7 mouse cellular contexts compared by ENCODE assay signal in the genomic region with DNA sequence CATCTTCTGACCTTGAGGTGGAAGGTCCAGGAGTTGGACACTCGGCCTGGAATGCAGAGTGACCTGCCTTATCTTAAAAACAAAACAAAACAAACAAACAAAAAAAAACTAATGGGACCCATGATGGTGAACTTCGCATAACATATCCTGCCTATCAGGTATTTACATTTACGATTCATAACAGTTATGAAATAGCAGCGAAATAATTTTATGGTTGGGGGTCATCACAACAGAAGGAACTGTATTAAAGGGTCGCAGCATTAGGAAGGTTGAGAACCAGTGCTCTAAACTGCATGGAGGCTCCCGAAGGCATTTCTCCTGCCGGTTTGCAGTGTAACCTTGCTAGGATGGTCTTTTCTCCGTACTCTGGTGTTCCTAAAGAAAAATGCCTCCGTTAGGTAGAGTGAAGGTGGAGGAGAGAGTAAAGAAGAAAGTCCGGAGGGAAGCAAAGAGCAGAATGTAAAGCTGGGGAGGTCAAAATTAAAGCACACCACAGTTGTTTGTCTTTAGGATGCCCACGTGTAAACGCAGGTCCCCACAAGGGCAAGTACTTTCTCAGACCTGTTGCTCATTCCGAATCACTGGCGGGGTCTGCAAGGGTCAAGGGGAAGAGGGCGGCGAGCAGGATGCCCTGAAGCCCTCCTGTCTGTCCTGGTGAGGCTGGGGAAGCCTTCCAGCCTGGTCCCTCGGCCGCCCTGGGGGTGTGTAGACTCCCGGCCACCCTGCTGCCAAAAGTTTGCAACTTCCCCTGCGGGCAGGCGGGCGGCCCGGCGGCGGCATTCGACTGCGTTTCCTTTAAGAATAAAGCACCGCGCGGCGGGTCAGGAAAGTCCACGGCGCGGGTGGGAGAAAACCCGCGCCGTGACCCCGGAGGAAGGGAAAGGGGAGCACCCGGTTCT. TPM values are rescaled to one million over a fixed set of nuclear protein-coding genes. Genes with fewer than 3 reads are reported as not detected.
DNase-seq lines count a peak whose midpoint lies in the region; ATAC-seq and TF ChIP-seq lines count a peak whose summit lies in the region.

No protein-coding gene starts in this region.

- peak overlapping the region; percentile 93 for H3K4me2 ChIP-seq in lung, postnatal 0 days (replicated peaks; ENCODE audit: low read depth, low read length)

- CTCF ChIA-PET in Patski (lab: Charles Lee): no interaction called here

- no peak for TF ChIP-seq CTCF in Patski (IDR thresholded peaks at IDR 0.05)
- no peak for TF ChIP-seq CTCF in lung, postnatal 0 days (IDR thresholded peaks at IDR 0.05)
- no peak for TF ChIP-seq CTCF in olfactory bulb, adult 2 months (IDR thresholded peaks at IDR 0.05; ENCODE audit: insufficient read depth, low read depth, low read length)

- H3K27ac ChIP-seq in lung, postnatal 0 days (ENCODE audit: low read length): no peak overlapping the region
- no peak overlapping the region for H3K27ac ChIP-seq in olfactory bulb, adult 2 months (ENCODE audit: insufficient read depth, low read depth, low read length)

- in situ Hi-C loops in Patski (cut with MboI; ENCODE audit: low pct_unique_long_range_greater_than_20kb): no loop called here

- peak; percentile 55 for ATAC-seq in Patski
- ATAC-seq in lung, postnatal 0 days: peak; percentile 44

- H3K4me3 ChIP-seq in lung, postnatal 0 days (ENCODE audit: low read depth, low read length): peak overlapping the region; percentile 48
- H3K4me3 ChIP-seq in olfactory bulb, adult 2 months (ENCODE audit: insufficient read depth, low read depth, low read length): peak overlapping the region; percentile 53

- POLR2A ChIA-PET in Patski (lab: Charles Lee): no interaction called here

- TF ChIP-seq EP300 in lung, postnatal 0 days (IDR thresholded peaks at IDR 0.05): no peak

- no peaks in the 10 kb centered on the region for H3K36me3 ChIP-seq in lung, postnatal 0 days (ENCODE audit: insufficient read depth, low read length)

- H3K9ac ChIP-seq in lung, postnatal 0 days (replicated peaks; ENCODE audit: low read depth): peak overlapping the region; percentile 36

- no peak for DNase-seq in Patski (ENCODE audit: low read depth, low spot score)
- DNase-seq in c-Kit-positive CD71-negative TER-119-negative erythroid progenitor cells, embryonic 14.5 days (ENCODE audit: low read depth): peak; percentile 25
- DNase-seq in heart, adult 9 months (ENCODE audit: low spot score in 2 of 2): peak; percentile 12 to 27
- peak; percentile 13 to 36 for DNase-seq in kidney, adult 8-10 months
- peak; percentile 37 for DNase-seq in lung, postnatal 0 days (ENCODE audit: low spot score)
- no peak for DNase-seq in frontal cortex, postnatal 14 days (ENCODE audit: low spot score in 2 of 2)

- no peaks in the 10 kb centered on the region for H3K9me3 ChIP-seq in lung, postnatal 0 days (ENCODE audit: low read length)

- H3K27me3 ChIP-seq in Patski: no peaks in the 10 kb centered on the region
- H3K27me3 ChIP-seq in lung, postnatal 0 days (replicated peaks; ENCODE audit: insufficient read depth, low read length): peaks cover 4% of the 10 kb centered on the region; the same call in 1 of the 2 replicates

- no peak for TF ChIP-seq POLR2A in olfactory bulb, adult 2 months (IDR thresholded peaks at IDR 0.05; ENCODE audit: insufficient read depth, low read depth, low read length)

- WGBS in lung, postnatal 0 days: 12% methylated on average over 38 of the region's 39 CpGs
- 19% methylated on average over 39 of the region's 39 CpGs for WGBS in olfactory bulb, adult 2 months

- H3K4me1 ChIP-seq in lung, postnatal 0 days (ENCODE audit: insufficient read depth, low read depth, low read length): no peaks in the 10 kb centered on the region
- H3K4me1 ChIP-seq in olfactory bulb, adult 2 months (ENCODE audit: control insufficient read depth, insufficient read depth, low read length): peaks cover 9% of the 10 kb centered on the region

RNA-seq across cellular contexts. Expression of a gene that starts 33.1 kb away (rescaled TPM):
- 43.8 TPM for polyA plus RNA-seq in Patski (2021)
- 27.0 and 29.4 TPM in 2 replicates for polyA plus RNA-seq in lung, postnatal 0 days (2015; fragmentation: Nextera tagmentation; extraction: Ambion mirVana)
- polyA plus RNA-seq in olfactory bulb, adult 2 months (2012; ENCODE audit: insufficient read depth, insufficient read length, low replicate concordance, missing spikeins): not detected in 2 replicates

Comparison
In these comparisons a context has a peak if more than half of its experiments do, and no peak if none do; other contexts are left out.
1. DNase-seq: peak in c-Kit-positive CD71-negative TER-119-negative erythroid progenitor cells, embryonic 14.5 days (single experiment), heart, adult 9 months (2 of 2), kidney, adult 8-10 months (2 of 2) and lung, postnatal 0 days (single experiment); none in Patski (single experiment) and frontal cortex, postnatal 14 days (0 of 2).
2. RNA of a gene that starts 33.1 kb away (polyA plus RNA-seq): 43.8 TPM in Patski (single experiment) and 27.0 to 29.4 TPM in lung, postnatal 0 days; not detected in olfactory bulb, adult 2 months; every median in the first group is over 10 times any median in the second.